ENCODE assay signal across 8 mouse cellular contexts in the genomic region with DNA sequence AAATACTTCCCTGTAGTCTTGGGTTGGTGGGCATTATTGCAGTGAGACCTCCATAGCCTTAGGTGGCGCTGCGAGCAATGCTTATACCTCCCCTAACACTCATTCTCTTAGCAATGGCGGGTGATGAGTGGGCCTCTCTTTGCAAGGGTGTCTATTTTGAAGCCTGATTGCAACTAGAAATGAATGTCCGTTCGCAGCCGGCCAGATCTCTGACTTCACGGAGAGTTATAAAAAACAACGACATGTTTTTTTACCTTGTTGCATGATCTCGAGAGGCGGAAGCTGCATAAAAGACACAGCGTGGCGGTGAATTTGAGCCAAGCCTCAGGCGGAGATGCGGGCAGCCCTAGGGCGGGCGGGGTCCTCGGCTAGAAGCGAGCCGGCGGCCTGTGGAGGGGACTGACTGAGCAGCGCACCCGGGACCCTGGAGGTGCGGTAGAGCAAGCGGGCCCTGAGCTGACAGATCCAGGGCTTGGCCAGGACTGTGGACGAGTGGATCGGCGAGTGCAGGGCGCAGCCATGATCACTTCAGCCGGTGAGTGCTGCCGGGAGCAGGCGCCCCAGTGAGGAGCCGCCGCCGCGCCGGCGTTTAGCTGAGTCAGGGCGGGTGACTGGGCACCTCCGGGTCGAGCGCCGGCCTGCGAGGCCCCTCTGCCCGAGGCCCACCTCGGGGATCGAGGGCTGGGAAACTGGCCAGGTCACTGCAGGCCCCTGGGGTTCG. TPM values are rescaled to one million over a fixed set of nuclear protein-coding genes. Genes with fewer than 3 reads are reported as not detected.
DNase-seq lines count a peak whose midpoint lies in the region; ATAC-seq and TF ChIP-seq lines count a peak whose summit lies in the region.

A gene (plus strand): TSS at position 117 of the 721 bp plus-strand sequence.

- peak within 1 kb of the TSS; percentile 86 for H3K4me2 ChIP-seq in heart, embryonic 11.5 days
- H3K4me2 ChIP-seq in kidney, embryonic 16.5 days (replicated peaks; ENCODE audit: low read depth, low read length): peak within 1 kb of the TSS; percentile 85
- peak within 1 kb of the TSS; percentile 93 for H3K4me2 ChIP-seq in myocyte (ENCODE audit: low read depth)

- H3K27ac ChIP-seq in heart, embryonic 11.5 days (ENCODE audit: low read depth, low read length): peak within 1 kb of the TSS; percentile 80
- peak within 1 kb of the TSS; percentile 59 for H3K27ac ChIP-seq in kidney, embryonic 16.5 days (ENCODE audit: low read length)
- peak within 1 kb of the TSS; percentile 91 for H3K27ac ChIP-seq in liver, adult 2 months (replicated peaks; ENCODE audit: insufficient read depth, low read depth, low read length)

- H3K27me3 ChIP-seq in C2C12 (ENCODE audit: control insufficient read depth, insufficient read depth, insufficient read length) (peaks cover 3% of the 10 kb centered on the region), myocyte (ENCODE audit: control insufficient read depth, insufficient read depth, insufficient read length) (no peaks in the 10 kb centered on the region)
- H3K27me3 ChIP-seq in erythroblast, embryonic 14.5 days (ENCODE audit: control insufficient read depth): no peaks in the 10 kb centered on the region
- H3K27me3 ChIP-seq in heart, embryonic 11.5 days (ENCODE audit: control insufficient read depth, insufficient read depth, low read length): no peaks in the 10 kb centered on the region
- H3K27me3 ChIP-seq in kidney, embryonic 16.5 days (ENCODE audit: insufficient read depth, low read length): no peaks in the 10 kb centered on the region
- no peaks in the 10 kb centered on the region for H3K27me3 ChIP-seq in liver, adult 2 months (ENCODE audit: control insufficient read depth, insufficient read depth, low read length)
- no peaks in the 10 kb centered on the region for H3K27me3 ChIP-seq in splenic B cell, adult 2 months (ENCODE audit: control insufficient read depth, insufficient read depth, low read length, poor library complexity, severe bottlenecking)

- H3K9me3 ChIP-seq in erythroblast, embryonic 14.5 days (ENCODE audit: control insufficient read depth, low read length): peaks cover 4% of the 10 kb centered on the region
- no peaks in the 10 kb centered on the region for H3K9me3 ChIP-seq in heart, embryonic 11.5 days (replicated peaks; ENCODE audit: control insufficient read depth, low read length)
- no peaks in the 10 kb centered on the region for H3K9me3 ChIP-seq in kidney, embryonic 16.5 days (ENCODE audit: low read length)

- peak within 1 kb of the TSS; percentile 90 for H3ac ChIP-seq in C2C12 (ENCODE audit: control insufficient read depth, insufficient read length, low read depth)
- peak within 1 kb of the TSS; percentile 75 for H3ac ChIP-seq in myocyte (ENCODE audit: control insufficient read depth, insufficient read length)

- H3K4me1 ChIP-seq in erythroblast, embryonic 14.5 days (ENCODE audit: control insufficient read depth): peaks cover 46% of the 10 kb centered on the region
- H3K4me1 ChIP-seq in heart, embryonic 11.5 days (ENCODE audit: control insufficient read depth, insufficient read depth, low read length): peaks cover 8% of the 10 kb centered on the region
- H3K4me1 ChIP-seq in kidney, embryonic 16.5 days (ENCODE audit: insufficient read depth, low read length): peaks cover 12% of the 10 kb centered on the region
- peaks cover 20% of the 10 kb centered on the region for H3K4me1 ChIP-seq in liver, adult 2 months (ENCODE audit: control insufficient read depth, insufficient read depth, low read length)

- peaks cover 49% of the 10 kb centered on the region for H3K79me3 ChIP-seq in C2C12 (ENCODE audit: low read depth)

- under 1% methylated on average over 47 of the region's 47 CpGs for WGBS in heart, embryonic 11.5 days (ENCODE audit: insufficient replicate concordance)
- under 1% methylated on average over 47 of the region's 47 CpGs for WGBS in kidney, embryonic 16.5 days
- under 1% methylated on average over 47 of the region's 47 CpGs for WGBS in liver, adult 2 months

- TF ChIP-seq POLR2A in brain, embryonic 14.5 days (IDR thresholded peaks at IDR 0.05; ENCODE audit: borderline replicate concordance, extremely low read depth, insufficient read depth, insufficient read length, poor library complexity, severe bottlenecking): peak; percentile 65; the same call in 1 of the 2 replicates
- TF ChIP-seq POLR2A in liver, adult 2 months (IDR thresholded peaks at IDR 0.05; ENCODE audit: extremely low read depth, insufficient read depth, low read length): 0 out of 2 replicates have a peak, but pooled peaks have one; percentile 57
- peak; percentile 90 for TF ChIP-seq POLR2A in myocyte (IDR thresholded peaks at IDR 0.05; ENCODE audit: insufficient read length, low read depth)

- peaks cover 51% of the 10 kb centered on the region for H3K79me2 ChIP-seq in C2C12 (ENCODE audit: control insufficient read depth, insufficient read depth)
- H3K79me2 ChIP-seq in liver, adult 2 months (ENCODE audit: control insufficient read depth, insufficient read depth, low read length): peaks cover 22% of the 10 kb centered on the region
- peaks cover 49% of the 10 kb centered on the region for H3K79me2 ChIP-seq in myocyte (ENCODE audit: control insufficient read depth, insufficient read depth)

- peak; percentile 98 for DNase-seq in brain, embryonic 14.5 days (ENCODE audit: low read depth)
- DNase-seq in liver, adult 2 months (ENCODE audit: extremely low read depth, low read depth, low spot score): peak; percentile 82
- peak; percentile 97 for DNase-seq in splenic B cell, adult 2 months (ENCODE audit: low read depth, low spot score)

- ATAC-seq in heart, embryonic 11.5 days (replicated peaks; ENCODE audit: insufficient number of reproducible peaks, low FRiP score, low TSS enrichment): peak; percentile 92
- ATAC-seq in kidney, embryonic 16.5 days (ENCODE audit: low FRiP score, low TSS enrichment): peak; percentile 94

- peaks cover 11% of the 10 kb centered on the region for H3K36me3 ChIP-seq in C2C12 (ENCODE audit: control insufficient read depth, insufficient read depth)
- H3K36me3 ChIP-seq in erythroblast, embryonic 14.5 days (ENCODE audit: control insufficient read depth): peaks cover 25% of the 10 kb centered on the region
- peaks cover 3% of the 10 kb centered on the region; the same call in 1 of the 2 replicates for H3K36me3 ChIP-seq in heart, embryonic 11.5 days (ENCODE audit: control insufficient read depth, insufficient read depth, low read length)
- H3K36me3 ChIP-seq in kidney, embryonic 16.5 days (ENCODE audit: insufficient read depth, low read length): no peaks in the 10 kb centered on the region
- peaks cover 3% of the 10 kb centered on the region; the same call in 1 of the 2 replicates for H3K36me3 ChIP-seq in liver, adult 2 months (ENCODE audit: control insufficient read depth, insufficient read depth, low read length)
- no peaks in the 10 kb centered on the region for H3K36me3 ChIP-seq in myocyte (ENCODE audit: control insufficient read depth, insufficient read depth)
- H3K36me3 ChIP-seq in splenic B cell, adult 2 months (ENCODE audit: control insufficient read depth, insufficient read depth, low read length, poor library complexity, severe bottlenecking): no peaks in the 10 kb centered on the region

- peak within 1 kb of the TSS; percentile 98 for H3K4me3 ChIP-seq in C2C12 (ENCODE audit: insufficient read depth, poor library complexity, severe bottlenecking)
- peak within 1 kb of the TSS; percentile 68 for H3K4me3 ChIP-seq in erythroblast, embryonic 14.5 days (replicated peaks)
- peak within 1 kb of the TSS; percentile 99 for H3K4me3 ChIP-seq in heart, embryonic 11.5 days (ENCODE audit: low read depth, low read length)
- peak within 1 kb of the TSS; percentile 85 for H3K4me3 ChIP-seq in kidney, embryonic 16.5 days (ENCODE audit: low read length)
- H3K4me3 ChIP-seq in liver, adult 2 months (ENCODE audit: insufficient read depth, low read depth, low read length): peak within 1 kb of the TSS; percentile 84
- H3K4me3 ChIP-seq in myocyte: peak within 1 kb of the TSS; percentile 97

- H3K9ac ChIP-seq in heart, embryonic 11.5 days (ENCODE audit: low read depth, low read length): peak within 1 kb of the TSS; percentile 99
- H3K9ac ChIP-seq in kidney, embryonic 16.5 days (replicated peaks; ENCODE audit: low read length): peak within 1 kb of the TSS; percentile 94
- peak within 1 kb of the TSS; percentile 85 for H3K9ac ChIP-seq in liver, adult 2 months (ENCODE audit: low read depth, low read length)

- peak; percentile 69 for TF ChIP-seq CTCF in C2C12 (IDR thresholded peaks at IDR 0.05; ENCODE audit: control insufficient read depth, insufficient read depth, insufficient read length)
- peak; percentile 79; the same call in 1 of the 2 replicates for TF ChIP-seq CTCF in brain, embryonic 14.5 days (IDR thresholded peaks at IDR 0.05; ENCODE audit: borderline replicate concordance, extremely low read depth, insufficient read depth, insufficient read length)
- TF ChIP-seq CTCF in liver, adult 2 months (IDR thresholded peaks at IDR 0.05; ENCODE audit: low read depth, low read length): peak; percentile 70

TF ChIP-seq in C2C12, 6 proteins besides CTCF, POLR2A, EP300 and RAD21:
- TF ChIP-seq MAX (IDR thresholded peaks at IDR 0.05) (peak; percentile 96), USF1 (IDR thresholded peaks at IDR 0.05; ENCODE audit: low read depth) (no peak), MYOG (IDR thresholded peaks at IDR 0.05; ENCODE audit: control insufficient read depth, extremely low read depth, insufficient read length) (no peak), FOSL1 (IDR thresholded peaks at IDR 0.05; ENCODE audit: insufficient read depth, low read length, poor library complexity, severe bottlenecking) (no peak)

TF ChIP-seq in myocyte, 11 proteins besides CTCF, POLR2A, EP300 and RAD21:
- no peak for TF ChIP-seq SRF (IDR thresholded peaks at IDR 0.05; ENCODE audit: control insufficient read depth, insufficient read length, low read depth)
- peak; percentile 31 for TF ChIP-seq E2F4 (IDR thresholded peaks at IDR 0.05; ENCODE audit: insufficient read depth)
- peak; percentile 84 for TF ChIP-seq POLR2AphosphoS2 (IDR thresholded peaks at IDR 0.05; ENCODE audit: insufficient read length, low read depth)
- TF ChIP-seq MAX (IDR thresholded peaks at IDR 0.05; ENCODE audit: low read depth): peak; percentile 94

RNA-seq across cellular contexts. Expression of the gene that starts here (rescaled TPM):
- polyA plus RNA-seq in C2C12 (2012; fragmentation: generic; extraction: Trizol): 88.9 TPM
- 88.0 and 89.0 TPM in 2 replicates for polyA plus RNA-seq in brain, embryonic 14.5 days (2012; rRNA removed)
- 3.4 and 3.8 TPM in 2 replicates for polyA plus RNA-seq in erythroblast, embryonic 14.5 days (2012)
- 158 and 176 TPM in 2 replicates for polyA plus RNA-seq in heart, embryonic 11.5 days (2014; fragmentation: Nextera tagmentation; extraction: Ambion mirVana)
- polyA plus RNA-seq in kidney, embryonic 16.5 days (2015; fragmentation: Nextera tagmentation; extraction: Ambion mirVana): 184 and 194 TPM in 2 replicates
- total RNA-seq in liver, adult 2 months (2014; rRNA removed): 81.6 and 85.1 TPM in 2 replicates
- polyA plus RNA-seq in liver, adult 2 months (2012; rRNA removed): 57.3 and 61.3 TPM in 2 replicates
- polyA plus RNA-seq in myocyte (2012; fragmentation: generic; extraction: Trizol): 97.2 TPM

Comparison
In these comparisons a context has a peak if more than half of its experiments do, and no peak if none do; other contexts are left out.
1. Peak in every context shown above with its lines: DNase-seq, ATAC-seq, H3K4me3 ChIP-seq and H3K27ac ChIP-seq.
2. RNA of the gene that starts here (polyA plus RNA-seq): 184 to 194 TPM in kidney, embryonic 16.5 days, 158 to 176 TPM in heart, embryonic 11.5 days, 97.2 TPM in myocyte (single experiment), 88.0 to 89.0 TPM in brain, embryonic 14.5 days, 88.9 TPM in C2C12 (single experiment) and 57.3 to 61.3 TPM in liver, adult 2 months; 3.4 to 3.8 TPM in erythroblast, embryonic 14.5 days; every median in the first group is over 10 times any median in the second.